In genomic region chr6:16487015-16487630, GRCm38 (mm10) we compare ENCODE assay signal across 9 mouse cellular contexts.
DNase-seq lines count a peak whose midpoint lies in the region; ATAC-seq and TF ChIP-seq lines count a peak whose summit lies in the region.
"Had no signal": no experiment of that assay in that cellular context is flagged by ENCODE, and none has a peak within 500 bp of the region (broad histone marks: within the 10 kb centered on the region; RNA-seq: fewer than 3 reads in every experiment).

No protein-coding gene starts in this region.

- WGBS in midbrain, postnatal 0 days = 84% methylated on average over 8 of the region's 8 CpGs
- 89% methylated on average over 8 of the region's 8 CpGs for WGBS in midbrain, embryonic 11.5 days

- ATAC-seq in cerebellum, adult (ENCODE audit: insufficient number of reproducible peaks, low FRiP score, low TSS enrichment) = peak; percentile 76; the same call in 1 of the 2 replicates
- no peak for ATAC-seq in midbrain, postnatal 0 days (ENCODE audit: low FRiP score)
- ATAC-seq in midbrain, embryonic 11.5 days (ENCODE audit: low FRiP score) = no peak

- H3K27me3 ChIP-seq in midbrain, postnatal 0 days (ENCODE audit: insufficient read depth, low read length) = no peaks in the 10 kb centered on the region
- no peaks in the 10 kb centered on the region for H3K27me3 ChIP-seq in midbrain, embryonic 11.5 days (ENCODE audit: control insufficient read depth, insufficient read depth, low read length)

- no peak for TF ChIP-seq CTCF in midbrain, postnatal 0 days (IDR thresholded peaks at IDR 0.05)

- H3K9me3 ChIP-seq in midbrain, postnatal 0 days (ENCODE audit: low read length) = no peaks in the 10 kb centered on the region
- no peaks in the 10 kb centered on the region for H3K9me3 ChIP-seq in midbrain, embryonic 11.5 days (ENCODE audit: control insufficient read depth, low read length)

- no peaks in the 10 kb centered on the region for H3K4me1 ChIP-seq in midbrain, postnatal 0 days (ENCODE audit: insufficient read depth, low read length)
- no peaks in the 10 kb centered on the region for H3K4me1 ChIP-seq in midbrain, embryonic 11.5 days (ENCODE audit: control insufficient read depth, insufficient read depth, low read length)

- H3K4me3 ChIP-seq in midbrain, postnatal 0 days (ENCODE audit: low read depth, low read length) = no peak overlapping the region
- H3K4me3 ChIP-seq in midbrain, embryonic 11.5 days (ENCODE audit: low read depth, low read length) = no peak overlapping the region

- no peak for DNase-seq in cerebellum, adult 11 months
- DNase-seq in midbrain, postnatal 0 days (ENCODE audit: low spot score) = peak; percentile 78
- DNase-seq in midbrain, embryonic 11.5 days (ENCODE audit: low spot score, missing footprints) = no peak
- peak; percentile 3 to 29 for DNase-seq in layer of hippocampus, postnatal 36 days
- peak; percentile 80 for DNase-seq in telencephalon, adult 2 months (ENCODE audit: low read depth, low spot score)
- DNase-seq in spleen, postnatal 36 days (ENCODE audit: low spot score in 2 of 2) = no peak
- DNase-seq in embryo, embryonic 10.5 days (ENCODE audit: low spot score) = no peak
- DNase-seq: liver had no signal

- no peak overlapping the region for H3K9ac ChIP-seq in midbrain, postnatal 0 days (replicated peaks; ENCODE audit: low read length, poor library complexity, severe bottlenecking)
- no peak overlapping the region for H3K9ac ChIP-seq in midbrain, embryonic 11.5 days (ENCODE audit: low read length)

- no peak overlapping the region for H3K4me2 ChIP-seq in midbrain, postnatal 0 days (ENCODE audit: low read depth, low read length, poor library complexity, severe bottlenecking)
- no peak overlapping the region for H3K4me2 ChIP-seq in midbrain, embryonic 11.5 days

- no peaks in the 10 kb centered on the region for H3K36me3 ChIP-seq in midbrain, postnatal 0 days (ENCODE audit: insufficient read depth, low read length)
- H3K36me3 ChIP-seq in midbrain, embryonic 11.5 days (ENCODE audit: control insufficient read depth, insufficient read depth, low read length) = no peaks in the 10 kb centered on the region

- no peak overlapping the region for H3K27ac ChIP-seq in midbrain, postnatal 0 days (ENCODE audit: low read depth, low read length)
- H3K27ac ChIP-seq in midbrain, embryonic 11.5 days (ENCODE audit: low read depth, low read length) = no peak overlapping the region

Comparison
In these comparisons a context has a peak if more than half of its experiments do, and no peak if none do; other contexts are left out.
1. DNase-seq: peak in midbrain, postnatal 0 days (single experiment), layer of hippocampus, postnatal 36 days (2 of 2) and telencephalon, adult 2 months (single experiment); none in cerebellum, adult 11 months (single experiment), midbrain, embryonic 11.5 days (single experiment), spleen, postnatal 36 days (0 of 2) and embryo, embryonic 10.5 days (single experiment).